Mouse (Mus musculus): ENCODE measurements at regions not wholly inside any gene's neighbourhood (a gene's known extent, or its start where the extent isn't known, plus 50 kb on each side); places are given as distances from the start of the nearest gene placed in this dataset.

DNA sequence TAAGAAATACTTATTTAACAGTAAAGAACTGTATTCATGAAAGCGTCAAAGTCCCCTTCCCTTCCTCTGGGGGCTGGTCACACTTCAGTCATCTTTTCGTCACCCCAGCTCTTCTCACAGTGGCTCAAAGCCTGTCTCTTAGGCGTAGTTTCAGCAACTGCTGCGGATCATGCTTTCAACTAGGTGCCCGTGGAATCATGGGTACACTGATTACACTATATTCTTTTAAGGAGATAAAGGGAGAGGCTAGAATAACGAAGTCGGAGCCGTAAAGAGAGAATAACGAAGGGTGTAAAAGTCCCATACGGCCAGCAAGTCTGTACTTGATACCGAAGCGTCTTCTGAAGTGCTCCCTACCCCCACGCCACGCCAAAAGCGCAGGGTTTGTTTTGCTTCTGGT, 368.7 kb downstream of the Etnk1 start:
- no peak for DNase-seq
- H3K9ac ChIP-seq (replicated peaks): no peak overlapping the region
- H3K36me3 ChIP-seq (replicated peaks; ENCODE audit: insufficient read depth, low read length): no peaks in the 10 kb centered on the region
- H3K27me3 ChIP-seq (ENCODE audit: insufficient read depth, low read length): no peaks in the 10 kb centered on the region
- no peak overlapping the region for H3K4me3 ChIP-seq (ENCODE audit: low read depth, low read length)
- 0 out of 2 replicates have a peak, but pooled peaks cover 2% of the 10 kb centered on the region for H3K9me3 ChIP-seq (ENCODE audit: low read length)
- H3K4me1 ChIP-seq (ENCODE audit: insufficient read depth): peaks cover 7% of the 10 kb centered on the region; the same call in 1 of the 2 replicates
- no peak overlapping the region for H3K27ac ChIP-seq (ENCODE audit: low read depth)
- TF ChIP-seq EP300 (IDR thresholded peaks at IDR 0.05; ENCODE audit: low read depth): no peak
- no peak for TF ChIP-seq CTCF (IDR thresholded peaks at IDR 0.05; ENCODE audit: low read depth)
- no peak overlapping the region for H3K4me2 ChIP-seq (ENCODE audit: low read depth, low read length)
- ATAC-seq: no peak
- 78% methylated on average over 15 of the region's 15 CpGs for WGBS (ENCODE audit: insufficient replicate concordance)

DNA sequence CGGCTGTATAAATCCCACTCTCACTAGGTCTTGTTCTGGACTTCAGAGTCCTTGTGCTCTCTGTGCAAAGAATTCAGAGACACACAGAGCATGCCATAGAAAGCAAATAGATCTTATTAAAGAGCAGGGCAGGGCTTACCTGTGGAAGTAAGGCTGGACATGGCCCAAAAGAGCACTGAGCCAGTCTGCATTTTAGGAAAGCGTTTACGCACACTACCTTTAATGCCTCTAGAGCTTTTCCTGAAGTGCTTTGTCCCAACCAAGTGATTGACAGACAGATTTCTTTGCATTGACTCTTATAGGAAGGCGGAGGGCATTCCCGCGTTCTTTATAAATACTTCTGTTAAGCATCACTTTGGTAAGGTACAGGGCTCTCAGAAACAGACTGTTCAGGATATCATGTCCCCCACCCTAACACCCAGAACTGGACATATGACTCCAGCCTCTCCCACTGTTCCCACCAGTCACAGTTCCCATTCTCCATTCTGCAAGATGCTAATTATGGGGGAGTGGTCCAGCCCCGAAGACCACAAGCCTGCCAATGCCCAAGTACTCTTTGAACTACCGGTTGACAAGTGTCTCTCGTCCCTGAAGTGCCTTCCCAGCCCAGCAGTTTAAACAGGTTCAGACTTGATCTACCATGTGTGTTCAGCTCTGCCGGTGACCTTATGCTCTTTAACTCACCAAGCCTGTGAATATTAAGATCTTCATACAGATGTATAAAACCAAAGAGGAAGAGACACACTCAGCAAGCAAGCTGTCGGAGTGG, 369.7 kb downstream of the Etnk1 start:
- 87% methylated on average over 11 of the region's 11 CpGs for WGBS (ENCODE audit: insufficient replicate concordance)
- no peak for TF ChIP-seq EP300 (IDR thresholded peaks at IDR 0.05; ENCODE audit: low read depth)
- no peak for TF ChIP-seq CTCF (IDR thresholded peaks at IDR 0.05; ENCODE audit: low read depth)
- Histone ChIP-seq H3K4me2 (ENCODE audit: low read depth, low read length) (no peak overlapping the region), H3K27ac (ENCODE audit: low read depth) (no peak overlapping the region), H3K27me3 (ENCODE audit: insufficient read depth, low read length) (no peaks in the 10 kb centered on the region), H3K36me3 (replicated peaks; ENCODE audit: insufficient read depth, low read length) (no peaks in the 10 kb centered on the region), H3K4me1 (ENCODE audit: insufficient read depth) (no peaks in the 10 kb centered on the region), H3K4me3 (ENCODE audit: low read depth, low read length) (no peak overlapping the region), H3K9ac (replicated peaks) (no peak overlapping the region), H3K9me3 (ENCODE audit: low read length) (0 out of 2 replicates have a peak, but pooled peaks cover 2% of the 10 kb centered on the region)
- no peak for DNase-seq
- no peak for ATAC-seq

DNA sequence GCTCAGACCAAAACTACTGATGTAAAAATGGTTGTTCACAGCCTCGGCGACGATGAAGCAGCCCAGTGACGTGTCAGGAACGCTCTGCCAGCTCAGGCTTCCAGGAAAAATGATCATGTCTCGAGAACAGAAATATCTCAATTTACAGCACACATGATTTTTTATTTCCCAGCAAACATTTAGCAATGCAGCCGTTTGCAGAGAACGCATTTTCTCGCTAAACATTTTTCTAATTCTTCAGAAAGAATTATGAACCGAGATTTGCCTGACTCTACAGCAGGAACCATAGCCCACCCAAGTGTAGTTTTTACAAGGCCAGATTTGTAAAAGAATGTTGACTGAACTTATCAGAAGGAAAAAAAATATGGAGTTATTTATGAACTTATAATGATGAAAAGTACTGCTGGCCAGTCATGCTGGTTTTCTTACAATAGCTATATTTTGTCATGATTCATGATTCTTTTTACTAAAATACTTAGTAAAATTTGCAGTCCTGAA, 380.4 kb downstream of the Etnk1 start:
- Histone ChIP-seq H3K27me3 (ENCODE audit: insufficient read depth, low read length) (no peaks in the 10 kb centered on the region), H3K9me3 (ENCODE audit: low read length) (no peaks in the 10 kb centered on the region), H3K4me3 (ENCODE audit: low read depth, low read length) (no peak overlapping the region), H3K27ac (ENCODE audit: low read depth) (no peak overlapping the region), H3K4me1 (ENCODE audit: insufficient read depth) (no peaks in the 10 kb centered on the region), H3K4me2 (ENCODE audit: low read depth, low read length) (no peak overlapping the region), H3K36me3 (replicated peaks; ENCODE audit: insufficient read depth, low read length) (no peaks in the 10 kb centered on the region), H3K9ac (replicated peaks) (no peak overlapping the region)
- no peak for ATAC-seq
- TF ChIP-seq CTCF (IDR thresholded peaks at IDR 0.05; ENCODE audit: low read depth) (no peak), EP300 (IDR thresholded peaks at IDR 0.05; ENCODE audit: low read depth) (no peak)
- no peak for DNase-seq
- WGBS (ENCODE audit: insufficient replicate concordance): 77% methylated on average over 10 of the region's 10 CpGs

DNA sequence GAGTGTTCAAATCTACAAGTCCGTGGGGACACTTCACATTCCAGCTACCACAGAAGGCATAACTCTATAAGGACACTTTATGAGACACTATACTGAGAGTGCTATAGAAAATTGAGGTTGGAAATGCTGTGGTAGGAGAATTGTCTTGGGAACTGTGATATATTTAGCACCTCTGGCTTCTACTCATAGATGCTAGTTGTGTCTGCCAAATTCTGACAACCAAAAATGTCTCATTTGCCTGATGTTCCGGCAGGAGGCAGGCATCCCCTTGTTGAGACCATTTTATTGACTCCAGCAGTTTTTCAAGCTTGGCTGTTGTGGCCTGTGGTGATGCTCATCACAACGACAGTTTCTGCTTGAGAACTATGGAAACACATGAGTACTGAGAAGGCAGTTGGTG, 387.9 kb downstream of the Etnk1 start:
- H3K4me2 ChIP-seq (ENCODE audit: low read depth, low read length): no peak overlapping the region
- no peak overlapping the region for H3K4me3 ChIP-seq (ENCODE audit: low read depth, low read length)
- no peaks in the 10 kb centered on the region for H3K36me3 ChIP-seq (replicated peaks; ENCODE audit: insufficient read depth, low read length)
- no peak overlapping the region for H3K9ac ChIP-seq (replicated peaks)
- TF ChIP-seq EP300 (IDR thresholded peaks at IDR 0.05; ENCODE audit: low read depth) (no peak), CTCF (IDR thresholded peaks at IDR 0.05; ENCODE audit: low read depth) (no peak)
- no peaks in the 10 kb centered on the region for H3K4me1 ChIP-seq (ENCODE audit: insufficient read depth)
- H3K27ac ChIP-seq (ENCODE audit: low read depth): no peak overlapping the region
- no peaks in the 10 kb centered on the region for H3K27me3 ChIP-seq (ENCODE audit: insufficient read depth, low read length)
- H3K9me3 ChIP-seq (ENCODE audit: low read length): no peaks in the 10 kb centered on the region
- DNase-seq: no peak
- no peak for ATAC-seq
- WGBS (ENCODE audit: insufficient replicate concordance): 64% methylated on average over 3 of the region's 3 CpGs

DNA sequence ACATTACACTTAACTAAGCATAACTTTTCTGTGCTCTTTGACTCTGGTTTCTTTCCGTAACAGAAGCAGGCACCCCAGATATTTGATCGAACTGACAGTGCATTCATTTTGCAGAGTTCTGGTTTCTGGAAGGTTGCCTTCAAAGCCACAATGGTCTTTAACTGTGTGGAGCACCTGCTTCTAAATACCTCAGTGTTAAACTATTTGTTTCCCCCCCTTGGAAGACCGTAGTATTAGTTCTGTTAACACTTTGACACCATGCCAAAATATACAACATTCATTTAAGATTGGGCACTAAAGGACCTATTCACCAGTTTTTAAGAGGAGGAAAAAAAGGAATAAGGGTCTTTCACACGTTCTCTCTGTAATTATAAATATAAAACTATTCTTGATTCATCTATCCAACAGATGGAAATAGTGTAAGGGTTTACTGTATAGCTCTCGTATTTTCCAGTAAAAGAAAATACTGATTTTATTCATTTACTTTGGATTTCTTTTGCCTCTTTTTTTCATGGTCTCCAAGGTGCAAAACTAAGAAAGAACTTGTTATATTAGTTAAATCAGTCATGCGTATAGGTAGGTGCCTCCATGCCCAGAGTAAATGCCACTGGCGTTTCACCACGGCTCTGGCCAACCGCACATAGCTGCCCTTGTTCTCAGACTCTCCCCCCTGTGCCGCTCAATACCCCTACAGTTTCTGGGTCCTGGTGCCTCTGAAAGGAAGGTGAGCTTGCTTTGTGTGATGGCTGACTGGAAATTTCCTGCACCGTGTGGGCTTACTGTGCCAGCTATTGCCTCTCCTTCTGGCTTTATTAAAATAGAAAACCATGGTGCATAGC, 391.2 kb downstream of the Etnk1 start:
- Histone ChIP-seq H3K9ac (replicated peaks) (no peak overlapping the region), H3K36me3 (replicated peaks; ENCODE audit: insufficient read depth, low read length) (no peaks in the 10 kb centered on the region), H3K9me3 (ENCODE audit: low read length) (no peaks in the 10 kb centered on the region), H3K27ac (ENCODE audit: low read depth) (no peak overlapping the region), H3K27me3 (ENCODE audit: insufficient read depth, low read length) (no peaks in the 10 kb centered on the region), H3K4me3 (ENCODE audit: low read depth, low read length) (no peak overlapping the region), H3K4me1 (ENCODE audit: insufficient read depth) (no peaks in the 10 kb centered on the region), H3K4me2 (ENCODE audit: low read depth, low read length) (no peak overlapping the region)
- ATAC-seq: no peak
- TF ChIP-seq CTCF (IDR thresholded peaks at IDR 0.05; ENCODE audit: low read depth): no peak
- TF ChIP-seq EP300 (IDR thresholded peaks at IDR 0.05; ENCODE audit: low read depth): no peak
- DNase-seq: no peak
- WGBS (ENCODE audit: insufficient replicate concordance): 77% methylated on average over 11 of the region's 11 CpGs

DNA sequence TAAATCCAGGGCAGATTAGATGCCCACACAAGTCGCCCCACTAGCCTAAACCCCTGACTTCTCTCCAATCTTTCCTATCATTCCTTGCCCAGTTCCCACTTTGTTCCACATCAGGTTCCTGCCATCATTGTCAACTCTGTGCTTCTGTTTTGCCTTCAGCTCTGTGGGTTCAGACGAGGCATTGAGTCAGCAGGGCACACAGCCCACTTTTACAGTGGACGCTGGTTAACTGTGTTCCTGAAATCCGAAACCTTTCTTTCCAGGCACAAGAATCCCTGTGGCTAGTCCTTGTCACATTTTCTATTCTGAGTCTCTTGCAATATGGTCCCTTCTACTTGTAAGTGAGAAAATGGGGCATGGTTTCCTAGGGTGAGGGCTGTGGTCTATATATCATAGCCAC, 392.3 kb downstream of the Etnk1 start:
- Histone ChIP-seq H3K4me1 (ENCODE audit: insufficient read depth) (no peaks in the 10 kb centered on the region), H3K4me2 (ENCODE audit: low read depth, low read length) (no peak overlapping the region), H3K36me3 (replicated peaks; ENCODE audit: insufficient read depth, low read length) (no peaks in the 10 kb centered on the region), H3K27me3 (ENCODE audit: insufficient read depth, low read length) (no peaks in the 10 kb centered on the region), H3K9ac (replicated peaks) (no peak overlapping the region), H3K9me3 (ENCODE audit: low read length) (no peaks in the 10 kb centered on the region), H3K4me3 (ENCODE audit: low read depth, low read length) (no peak overlapping the region), H3K27ac (ENCODE audit: low read depth) (no peak overlapping the region)
- no peak for DNase-seq
- TF ChIP-seq CTCF (IDR thresholded peaks at IDR 0.05; ENCODE audit: low read depth): no peak
- TF ChIP-seq EP300 (IDR thresholded peaks at IDR 0.05; ENCODE audit: low read depth): no peak
- no peak for ATAC-seq
- WGBS (ENCODE audit: insufficient replicate concordance): 67% methylated on average over 4 of the region's 4 CpGs

Measured in liver, postnatal 0 days (tissue).